Mouse (Mus musculus) T-cell, adult 2 months (primary cell): ENCODE measurements around the gene Rtl1.

Experiments
- DNase-seq: peaks from one replicate; pipeline ENCODE4 v3.0.0; 2022; ENCODE audit warnings: low spot score

Gene Rtl1

GRCm38 (mm10) chr12:109600230-109600629, at the start of gene Rtl1:
Gene Rtl1, minus strand, starts transcription at chr12:109600330.
- DNase-seq, result no peak

DNA sequence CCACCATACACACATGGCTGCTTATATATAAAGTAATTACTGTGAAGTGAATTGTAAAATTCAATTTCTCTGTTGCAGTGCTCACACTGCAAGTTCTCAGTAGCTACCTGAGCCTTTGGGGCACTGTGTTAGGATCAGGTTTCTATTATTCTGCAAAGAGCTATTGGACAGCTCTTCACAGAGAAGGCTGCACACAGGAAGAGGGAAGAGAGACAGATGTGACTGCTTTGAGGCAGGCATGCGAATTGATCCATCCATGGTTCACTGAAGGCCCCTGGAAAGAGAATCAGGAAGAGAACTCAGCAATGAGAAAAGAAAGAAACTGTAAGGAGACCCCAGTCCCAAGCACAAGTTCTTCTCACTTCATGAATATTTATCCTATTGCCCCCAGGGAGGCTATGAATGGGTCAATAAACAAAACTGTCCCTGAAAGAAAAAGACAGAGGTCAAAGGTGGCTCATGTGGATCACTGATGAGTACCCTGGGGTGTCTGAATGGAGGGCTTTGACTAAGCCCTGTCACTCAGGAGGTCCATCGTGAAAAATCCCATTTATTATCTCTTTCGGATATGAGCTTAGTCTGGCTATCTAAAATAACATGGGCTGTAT, 40.5 kb upstream of the Rtl1 start:
- DNase-seq, result no peak

DNA sequence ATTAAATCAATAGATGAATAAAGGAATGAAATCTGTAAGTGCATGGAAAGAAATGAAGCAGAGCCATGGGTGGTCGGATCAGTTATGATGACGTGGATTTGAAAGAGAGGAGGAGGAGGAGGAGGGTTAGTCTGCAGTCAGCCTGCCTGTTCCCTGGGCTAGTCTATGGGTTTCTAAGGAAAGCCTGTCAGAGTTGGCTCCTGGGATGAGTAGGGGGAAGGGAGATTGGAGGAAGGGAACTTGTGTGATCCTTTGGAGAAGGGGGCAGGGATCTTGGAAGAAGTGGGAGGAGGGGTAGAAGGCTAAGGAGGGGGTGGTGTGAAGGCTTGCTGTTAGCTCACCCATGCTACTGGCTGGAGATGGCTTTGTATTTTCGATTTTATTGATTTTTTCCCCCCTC, 31.9 kb upstream of the Rtl1 start:
- no peak for DNase-seq

GRCm38 (mm10) chr12:109628887-109629286, 28.8 kb upstream of the Rtl1 start:
- DNase-seq, result no peak

DNA sequence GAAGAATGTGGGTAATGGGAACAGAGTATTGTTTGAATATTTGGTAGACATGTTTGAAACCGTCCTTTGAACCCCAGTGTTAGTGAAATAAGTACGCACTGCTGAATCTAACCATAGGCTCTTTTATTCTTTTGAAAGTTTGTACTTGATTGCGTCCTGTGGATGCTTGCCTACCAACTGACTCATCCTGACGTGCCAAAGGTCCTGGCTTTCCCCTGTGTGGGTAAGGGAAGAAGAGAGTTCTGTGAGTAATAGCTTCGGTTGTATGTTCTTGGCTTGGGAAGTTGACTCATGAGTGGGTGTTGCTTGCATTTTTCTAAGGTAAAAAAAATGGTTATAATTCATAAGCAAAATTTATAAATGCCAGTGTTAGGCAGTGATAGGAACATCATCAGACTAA, 26.8 kb upstream of the Rtl1 start:
- DNase-seq, result no peak

- no peak for DNase-seq
These were observed 20.1 kb upstream of the Rtl1 start for GRCm38 (mm10) chr12:109620196-109620595.

- DNase-seq, result no peak
These were observed 17.9 kb upstream of the Rtl1 start for GRCm38 (mm10) chr12:109617993-109618392.

DNA sequence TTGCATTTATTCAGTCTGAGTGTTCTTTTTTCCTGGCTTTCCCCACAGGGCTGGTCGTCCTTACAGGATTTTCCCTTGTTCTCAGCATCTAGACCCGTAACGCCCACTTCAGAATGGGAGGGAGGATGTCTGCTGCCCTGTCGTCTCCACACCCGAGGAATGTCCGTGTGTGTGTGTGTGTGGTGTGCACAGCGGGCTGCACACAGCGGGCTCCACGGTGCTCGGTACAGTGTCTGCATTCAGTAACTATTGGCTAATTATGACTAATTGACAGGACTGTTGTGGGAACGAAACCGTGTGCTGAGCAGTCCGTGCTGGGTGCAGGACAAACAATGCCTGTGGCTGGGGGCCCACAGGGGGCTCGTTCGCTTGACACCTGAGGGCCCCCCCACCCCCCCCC, 17.0 kb upstream of the Rtl1 start:
- no peak for DNase-seq

GRCm38 (mm10) chr12:109615371-109615770, 15.2 kb upstream of the Rtl1 start:
- DNase-seq, result no peak

- no peak for DNase-seq
These were observed 14.3 kb upstream of the Rtl1 start for GRCm38 (mm10) chr12:109614416-109614815.

DNA sequence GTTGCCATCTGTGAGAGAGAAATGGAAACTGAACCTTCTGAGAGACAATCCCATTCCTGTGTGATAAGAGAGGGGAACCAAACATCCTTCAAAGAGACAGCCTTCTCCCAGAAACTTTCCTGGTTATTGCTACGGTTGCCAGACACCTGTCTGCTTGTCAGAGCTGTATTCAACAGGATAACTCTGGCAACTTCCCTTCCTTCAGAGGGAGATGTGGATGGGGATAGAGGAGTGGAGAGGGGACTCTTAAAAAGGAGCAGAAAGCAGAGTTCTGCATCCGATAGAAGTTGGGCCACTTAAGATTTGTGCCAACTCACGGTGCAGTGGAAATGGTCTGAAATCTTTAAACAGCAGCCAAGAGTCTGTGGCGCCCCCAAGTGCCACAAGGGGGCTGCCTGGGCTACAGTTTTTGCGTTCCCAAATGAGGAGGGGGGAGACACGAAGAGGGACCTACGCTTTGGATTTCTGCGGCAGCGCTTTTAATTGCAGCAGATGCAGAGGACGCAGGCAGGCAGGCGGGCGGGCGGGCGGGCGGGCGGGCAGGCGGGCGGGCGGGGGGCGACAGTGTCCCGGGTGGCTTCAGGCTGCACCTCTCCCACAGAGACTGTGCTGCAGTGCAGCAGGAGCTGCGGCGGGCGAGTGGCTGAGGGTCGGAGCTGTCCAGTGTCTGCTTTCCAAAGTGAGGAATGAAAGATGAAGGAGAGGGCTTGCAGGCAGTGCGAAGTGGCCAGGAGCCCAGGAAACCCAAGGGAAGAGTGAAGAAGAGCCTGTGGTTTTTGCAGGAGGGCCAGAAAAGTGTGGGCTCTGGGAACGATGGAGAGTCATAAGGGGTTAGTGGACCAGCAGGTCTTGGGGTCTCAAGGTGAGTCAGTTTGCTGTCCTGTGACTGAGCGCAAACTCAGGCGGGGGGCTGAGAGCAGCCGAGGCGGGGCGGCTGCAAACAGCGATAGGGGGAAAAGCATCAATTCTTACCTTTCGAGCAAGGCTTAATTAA, 12.6 kb upstream of the Rtl1 start:
- no peak for DNase-seq

DNA sequence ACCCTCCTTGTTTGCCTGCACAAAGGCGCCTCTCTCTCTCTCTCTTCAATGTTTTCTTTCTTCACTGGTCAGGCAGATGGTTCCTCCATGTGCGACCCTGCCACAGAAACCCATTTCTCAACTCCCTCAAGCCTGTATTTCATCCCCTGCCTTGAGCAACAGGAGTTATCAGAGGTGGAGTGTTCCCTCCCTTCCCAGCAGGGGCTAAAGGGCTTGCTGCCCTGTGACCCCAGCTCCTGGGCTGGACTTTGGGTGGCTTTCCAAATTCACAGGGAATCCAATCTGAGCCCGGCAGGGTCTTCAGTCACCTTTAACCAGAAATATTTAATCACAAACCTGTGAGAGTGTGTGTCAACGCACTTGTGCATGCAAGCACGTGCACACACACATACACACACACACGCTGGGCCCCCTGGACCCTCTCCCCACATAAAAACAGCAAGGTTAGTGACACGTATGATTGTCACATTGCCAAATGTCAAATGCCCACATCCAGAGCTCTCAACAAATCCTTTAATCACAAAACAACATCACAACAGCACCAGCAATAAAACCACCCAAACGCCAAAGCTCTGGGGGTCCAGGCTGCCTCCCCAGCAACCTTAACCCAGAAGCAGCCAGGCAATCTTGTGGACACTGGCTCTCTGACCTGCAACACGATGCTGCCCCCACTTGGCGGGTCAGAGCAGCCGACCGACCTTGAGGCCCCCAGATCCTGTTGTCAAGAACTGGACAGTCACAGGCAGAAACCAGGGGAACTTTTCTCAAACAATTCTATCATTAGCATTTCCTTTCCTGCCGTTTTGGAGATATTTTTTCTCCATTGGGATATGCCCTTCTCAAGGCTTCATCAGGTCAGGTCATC, 8.7 kb upstream of the Rtl1 start:
- no peak for DNase-seq

GRCm38 (mm10) chr12:109607953-109608352, 7.8 kb upstream of the Rtl1 start:
- DNase-seq, result no peak

DNA sequence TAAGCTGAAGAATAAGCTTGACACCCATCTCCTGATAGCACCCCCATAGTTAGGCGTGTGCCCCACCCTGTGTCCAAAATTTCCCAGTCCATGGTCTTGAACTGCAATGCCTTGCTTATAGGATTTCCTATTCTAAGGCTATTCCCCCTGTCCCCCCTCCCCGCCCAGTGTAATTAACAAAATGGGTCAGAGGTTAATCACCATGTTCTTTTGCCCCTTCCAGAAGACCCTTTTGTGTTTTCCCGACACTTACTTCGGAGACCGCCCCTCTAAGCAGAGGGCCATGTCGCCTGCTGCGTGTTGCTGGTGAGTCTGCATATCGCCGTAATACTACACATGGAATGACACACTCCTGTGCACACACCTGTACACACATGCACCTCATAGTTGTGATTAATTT, 7.1 kb upstream of the Rtl1 start:
- DNase-seq, result no peak

DNA sequence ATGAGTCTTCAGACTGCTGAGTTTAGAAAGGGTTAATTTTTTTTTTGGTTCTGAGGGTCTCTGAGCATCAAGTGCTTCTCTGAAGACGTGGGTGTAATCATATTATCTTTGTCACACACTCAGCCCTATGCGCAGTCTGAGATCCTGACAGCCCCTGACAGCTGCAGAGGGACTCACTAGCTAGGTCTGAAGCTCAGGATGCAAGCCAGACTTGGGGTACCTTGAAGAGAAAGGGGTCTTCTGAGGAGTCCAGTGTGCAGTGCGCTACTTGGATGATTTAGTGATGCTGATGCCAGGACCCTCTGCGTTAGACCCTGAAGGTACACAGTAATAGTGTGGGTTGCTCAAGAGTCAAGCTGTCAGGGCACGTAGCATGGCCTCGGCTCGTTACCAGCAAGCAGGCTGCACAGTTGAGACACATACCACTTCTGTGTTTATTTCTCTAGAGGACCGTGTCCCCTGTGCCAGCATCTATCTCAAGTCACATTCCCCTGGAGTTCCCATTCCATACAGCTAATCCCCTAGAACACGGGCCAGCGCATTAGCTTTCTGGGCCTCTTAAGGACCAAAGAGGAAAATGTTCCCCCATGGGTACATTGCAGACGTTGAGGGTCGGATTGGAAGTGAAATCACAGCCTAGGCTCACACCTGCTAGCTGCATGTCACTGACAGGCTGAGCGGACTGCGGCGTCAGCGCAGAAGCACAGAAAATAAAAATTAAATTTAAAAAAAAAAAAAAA, 5.0 kb upstream of the Rtl1 start:
- DNase-seq, result no peak

DNA sequence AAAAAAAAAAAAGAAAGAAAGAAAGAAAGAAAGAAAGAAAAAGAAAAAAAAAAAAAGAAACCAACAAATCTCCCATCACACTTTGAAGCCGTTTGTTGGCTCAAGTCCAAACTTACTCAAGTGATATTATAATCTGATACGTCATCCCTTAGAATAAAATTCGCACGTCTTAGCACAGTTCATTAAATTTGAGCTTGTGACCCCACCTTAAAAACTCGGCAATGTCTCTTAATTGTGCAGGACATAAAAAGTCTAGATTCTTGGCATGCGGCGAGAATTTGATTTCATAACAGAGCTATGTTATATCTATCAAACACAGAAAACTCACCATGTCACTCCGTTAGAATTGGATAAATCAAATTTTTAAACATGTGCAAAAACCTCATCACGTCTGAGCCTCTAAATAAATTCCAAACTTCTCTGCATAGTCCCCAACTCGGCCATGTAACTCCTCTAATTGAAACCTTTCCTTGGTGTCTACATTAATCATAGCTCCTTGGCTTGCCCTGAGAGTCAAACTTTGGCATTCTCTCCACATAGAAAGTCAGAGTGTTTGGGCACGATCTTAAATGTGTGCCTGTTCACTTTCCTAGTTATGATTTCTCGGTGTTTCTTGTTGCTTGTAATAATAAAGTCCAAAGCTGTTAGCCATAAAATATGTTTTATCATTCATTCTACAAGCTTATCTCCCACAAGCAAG, 1.4 kb downstream of the Rtl1 start:
- DNase-seq, result no peak

DNA sequence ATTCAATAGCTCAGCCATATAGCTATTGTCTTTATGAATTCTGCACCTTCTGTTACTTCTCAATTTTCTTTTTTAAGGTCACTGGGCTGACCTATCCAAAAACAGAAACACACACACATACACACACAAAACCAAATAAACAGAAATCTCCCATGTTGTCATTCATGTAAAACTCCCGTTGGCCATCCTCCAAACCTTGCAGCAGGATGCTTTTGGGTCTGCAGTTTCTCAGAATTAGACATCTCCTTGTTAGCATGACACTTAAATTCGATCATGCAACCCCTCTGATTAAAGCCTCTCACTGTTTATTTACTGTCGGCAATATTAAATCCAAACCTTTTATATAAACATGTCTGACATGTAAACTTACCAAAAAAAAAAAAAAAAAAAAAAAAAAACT, 3.4 kb downstream of the Rtl1 start:
- DNase-seq, result no peak

GRCm38 (mm10) chr12:109596232-109596631, 3.9 kb downstream of the Rtl1 start:
- DNase-seq, result no peak

GRCm38 (mm10) chr12:109595753-109596152, 4.4 kb downstream of the Rtl1 start:
- DNase-seq, result no peak

DNA sequence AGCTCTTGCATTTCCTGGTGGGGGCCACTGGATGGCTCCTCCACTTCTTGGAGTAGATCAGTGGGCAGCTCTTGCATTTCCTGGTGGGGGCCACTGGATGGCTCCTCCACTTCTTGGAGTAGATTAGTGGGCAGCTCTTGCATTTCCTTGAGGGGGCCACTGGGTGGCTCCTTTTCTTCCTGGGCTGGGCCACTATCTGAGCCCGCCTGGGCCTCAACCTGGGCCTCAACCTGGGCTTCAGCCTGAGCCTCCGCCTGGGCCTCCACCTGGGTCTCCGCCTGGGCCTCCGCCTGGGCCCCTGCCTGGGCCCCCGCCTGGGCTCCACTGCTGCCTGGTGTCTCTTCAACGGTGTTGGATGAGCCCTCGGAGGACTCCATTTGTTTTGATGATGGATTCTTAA, 5.2 kb downstream of the Rtl1 start:
- DNase-seq, result no peak

- no peak for DNase-seq
These were observed 17.9 kb downstream of the Rtl1 start for GRCm38 (mm10) chr12:109582185-109582584.
